Mouse (Mus musculus) c-Kit-positive CD71-positive TER-119-negative erythroid progenitor cells, embryonic 14.5 days (primary cell): ENCODE measurements around the gene Stpg1.
A peak's percentile ranks its signal among the peaks of the same experiment; 100 is the strongest.

Experiments used
- DNase-seq: peaks from one replicate; pipeline ENCODE4 v3.0.0-alpha.2; 2013; ENCODE audit warnings: low read depth

The Stpg1 gene

GRCm38 (mm10) chr4:135494521-135495396 lies at the start of gene Stpg1, which contains the start of gene Nipal3:
Stpg1 (plus strand) TSS chr4:135494790.
Nipal3 (minus strand) TSS chr4:135495038.
- DNase-seq, result peak; percentile 88

- no peak for DNase-seq
Observed at GRCm38 (mm10) chr4:135451360-135452015, 43.1 kb upstream of the Stpg1 start.

- DNase-seq, result no peak
Observed at GRCm38 (mm10) chr4:135453164-135453563, 41.4 kb upstream of the Stpg1 start.

- DNase-seq, result no peak
Observed at GRCm38 (mm10) chr4:135453572-135453971, 41.0 kb upstream of the Stpg1 start.

GRCm38 (mm10) chr4:135463406-135463805 lies 31.2 kb upstream of the Stpg1 start:
- no peak for DNase-seq

- no peak for DNase-seq
Observed at GRCm38 (mm10) chr4:135477851-135478250, 16.7 kb upstream of the Stpg1 start.

GRCm38 (mm10) chr4:135480370-135480769 lies 14.2 kb upstream of the Stpg1 start:
- peak; percentile 31 for DNase-seq

GRCm38 (mm10) chr4:135485086-135485485 lies 9.5 kb upstream of the Stpg1 start:
- DNase-seq, result no peak

- DNase-seq, result no peak
Observed at GRCm38 (mm10) chr4:135486352-135486751, 8.2 kb upstream of the Stpg1 start.

GRCm38 (mm10) chr4:135489256-135489655 lies 5.3 kb upstream of the Stpg1 start:
- DNase-seq, result no peak

- DNase-seq, result no peak
Observed at GRCm38 (mm10) chr4:135493271-135493670, 1.3 kb upstream of the Stpg1 start.

GRCm38 (mm10) chr4:135493691-135494520 lies 684 bp upstream of the Stpg1 start:
- peak; percentile 48 for DNase-seq

- no peak for DNase-seq
Observed at GRCm38 (mm10) chr4:135495397-135495791, 804 bp downstream of the Stpg1 start.

- DNase-seq, result no peak
Observed at GRCm38 (mm10) chr4:135495810-135496209, 1.2 kb downstream of the Stpg1 start.

- no peak for DNase-seq
Observed at GRCm38 (mm10) chr4:135498136-135498535, 3.5 kb downstream of the Stpg1 start.

GRCm38 (mm10) chr4:135499831-135500230 lies 5.2 kb downstream of the Stpg1 start:
- DNase-seq, result no peak

- no peak for DNase-seq
Observed at GRCm38 (mm10) chr4:135501587-135501986, 7.0 kb downstream of the Stpg1 start.

GRCm38 (mm10) chr4:135505794-135506193 lies 11.2 kb downstream of the Stpg1 start:
- DNase-seq, result no peak

- peak; percentile 79 for DNase-seq
Observed at GRCm38 (mm10) chr4:135507547-135508350, 13.2 kb downstream of the Stpg1 start.

GRCm38 (mm10) chr4:135508419-135509039 lies 13.9 kb downstream of the Stpg1 start:
- DNase-seq, result peak; percentile 81

- DNase-seq, result no peak
Observed at GRCm38 (mm10) chr4:135509515-135509914, 14.9 kb downstream of the Stpg1 start.
